Mouse (Mus musculus) CD8-positive naive resting alpha-beta T cell, adult 57 days (primary cell): Measurements from ENCODE around the gene 4932415D10Rik. TPM values are rescaled to one million over a fixed set of nuclear protein-coding genes. Genes with fewer than 3 reads are reported as not detected.

Experiments used
- total RNA-seq: library from RNA; stranded (reverse); gene quantifications from one replicate; pipeline ENCODE4 v1.2.4, GENCODE M21; 2023

Gene 4932415D10Rik
- total RNA-seq: not detected

GRCm38 (mm10) chr10:82316482-82316881 lies at the start of gene 4932415D10Rik:
Gene 4932415D10Rik, minus strand, starts transcription at chr10:82316582.

GRCm38 (mm10) chr10:82354083-82355010 lies 38.0 kb upstream of the 4932415D10Rik start, which contains the start of gene Gm4924:
Gene Gm4924, plus strand, starts transcription at chr10:82354255.

GRCm38 (mm10) chr10:82240742-82241400 lies 75.5 kb downstream of the 4932415D10Rik start, which contains the start of gene Zfp938:
Gene Zfp938, minus strand, starts transcription at chr10:82241280.

Other genes starting within 250 kb of the 4932415D10Rik start
- 8.3 TPM for gene BC024063, start 233.2 kb downstream of the 4932415D10Rik start, total RNA-seq
- gene AU041133, start 188.6 kb downstream of the 4932415D10Rik start, total RNA-seq: 8.5 TPM
- gene Zfp938, start 75.3 kb downstream of the 4932415D10Rik start, total RNA-seq: 4.1 TPM
- gene Gm4924, start 37.7 kb upstream of the 4932415D10Rik start, total RNA-seq: 9.0 TPM
- not detected for gene Gm1553, start 176.0 kb upstream of the 4932415D10Rik start, total RNA-seq